Mouse (Mus musculus) cerebellum, adult 2 months (tissue): Measurements from ENCODE around the gene Agpat3. TPM values are rescaled to one million over a fixed set of nuclear protein-coding genes. Genes with fewer than 3 reads are reported as not detected.

ENCODE experiments used
- DNase-seq, 2 experiments: peaks; one replicate each; pipeline ENCODE4 v3.0.0; 2021
- H3K27ac ChIP-seq: fragments of 200-500 bp; 2 replicates; pipeline ENCODE4 v1.5.1; 2012; ENCODE audit warnings: low read length, control low read depth, inconsistent platforms; ENCODE audit not compliant: insufficient read depth
- H3K27me3 ChIP-seq: fragments of 200-500 bp; 2 replicates; pipeline ENCODE4 v1.6.1; 2012; ENCODE audit warnings: inconsistent platforms, mild to moderate bottlenecking, low read length, moderate library complexity; ENCODE audit not compliant: control insufficient read depth, insufficient read depth
- H3K4me1 ChIP-seq: fragments of 200-500 bp; 2 replicates; pipeline ENCODE4 v1.6.1; 2011; ENCODE audit warnings: low read length; ENCODE audit not compliant: control insufficient read depth, insufficient read depth
- H3K4me3 ChIP-seq: fragments of 200-500 bp; replicated peaks from 2 replicates; pipeline ENCODE3; 2011; ENCODE audit warnings: mild to moderate bottlenecking, low read depth, low read length, control low read depth; ENCODE audit not compliant: insufficient read depth
- CTCF ChIP-seq: fragments of 200-500 bp; IDR thresholded peaks from 2 replicates; pipeline ENCODE4 v1.5.1; 2011; ENCODE audit warnings: low read depth, mild to moderate bottlenecking, control low read depth, low read length, moderate library complexity, borderline replicate concordance; ENCODE audit not compliant: insufficient read depth
- POLR2A ChIP-seq: fragments of 200-500 bp; IDR thresholded peaks from 2 replicates; pipeline ENCODE4 v1.6.1; 2011; ENCODE audit warnings: low read length, control low read depth, borderline replicate concordance; ENCODE audit not compliant: insufficient read depth
- WGBS: fragments of 180-500 bp; shearing (Covaris S2); methylation state at CpG from one replicate; pipeline ENCODE4 v1.1.7; 2018; 5-methylcytosine and 5-hydroxymethylcytosine counted together
- polyA plus RNA-seq: library from polyadenylated mRNA; depleted of rRNA; stranded (reverse); fragments of >200 nt; gene quantifications from 2 replicates; pipeline ENCODE4 v1.2.3, GENCODE M21; 2012

The Agpat3 gene
- polyA plus RNA-seq, 1 experiment, result 256 TPM

- TF ChIP-seq POLR2A (no peak), CTCF (no peak)
- no peak overlapping the region for H3K27ac ChIP-seq
- H3K4me1 ChIP-seq, result 0 out of 2 replicates have a peak, but pooled peaks cover 6% of the 10 kb centered on the region
- no peaks in the 10 kb centered on the region for H3K27me3 ChIP-seq
- WGBS, result 91% methylated on average over 3 of the region's 3 CpGs
- no peak overlapping the region for H3K4me3 ChIP-seq
- no peak for DNase-seq
Measured at GRCm38 (mm10) chr10:78247206-78247605, 105.1 kb downstream of the Agpat3 start.

GRCm38 (mm10) chr10:78246725-78247124 is 105.6 kb downstream of the Agpat3 start:
- Histone ChIP-seq H3K27me3 (no peaks in the 10 kb centered on the region), H3K4me1 (0 out of 2 replicates have a peak, but pooled peaks cover 6% of the 10 kb centered on the region), H3K27ac (no peak overlapping the region), H3K4me3 (no peak overlapping the region)
- 84% methylated on average over 4 of the region's 4 CpGs for WGBS
- TF ChIP-seq CTCF (no peak), POLR2A (no peak)
- no peak for DNase-seq

- TF ChIP-seq CTCF (no peak), POLR2A (no peak)
- no peak for DNase-seq
- Histone ChIP-seq H3K4me3 (peak overlapping the region; percentile 61), H3K27me3 (no peaks in the 10 kb centered on the region), H3K4me1 (0 out of 2 replicates have a peak, but pooled peaks cover 6% of the 10 kb centered on the region), H3K27ac (peak overlapping the region; percentile 45)
- 13% methylated on average over 7 of the region's 7 CpGs for WGBS
Measured at GRCm38 (mm10) chr10:78245225-78245547, 107.1 kb downstream of the Agpat3 start.

GRCm38 (mm10) chr10:78244438-78245224 is 107.7 kb downstream of the Agpat3 start, which contains the start of gene Trappc10:
TSS of gene Trappc10 (minus strand) at chr10:78244641.
- Histone ChIP-seq H3K4me3 (peak within 1 kb of the TSS; percentile 69), H3K27ac (peak within 1 kb of the TSS; percentile 45), H3K27me3 (no peaks in the 10 kb centered on the region), H3K4me1 (0 out of 2 replicates have a peak, but pooled peaks cover 6% of the 10 kb centered on the region)
- DNase-seq, result peak; percentile 86 to 87
- TF ChIP-seq POLR2A (peak; percentile 40; the same call in 1 of the 2 replicates), CTCF (no peak)
- WGBS, result under 1% methylated on average over 73 of the region's 74 CpGs

GRCm38 (mm10) chr10:78244058-78244437 is 108.2 kb downstream of the Agpat3 start:
- Histone ChIP-seq H3K27ac (no peak overlapping the region), H3K27me3 (no peaks in the 10 kb centered on the region), H3K4me1 (peaks cover 10% of the 10 kb centered on the region), H3K4me3 (peak overlapping the region; percentile 69)
- TF ChIP-seq POLR2A (no peak), CTCF (no peak)
- DNase-seq, result peak in 1 of 2 experiments; percentile 61
- 0% methylated on average over 25 of the region's 33 CpGs for WGBS

GRCm38 (mm10) chr10:78238926-78239325 is 113.4 kb downstream of the Agpat3 start:
- whole genome bisulfite sequencing, result 4% methylated on average over 6 of the region's 6 CpGs
- Histone ChIP-seq H3K4me1 (peaks cover 34% of the 10 kb centered on the region), H3K27ac (no peak overlapping the region), H3K27me3 (no peaks in the 10 kb centered on the region), H3K4me3 (no peak overlapping the region)
- DNase-seq, result peak in 1 of 2 experiments; percentile 49
- TF ChIP-seq POLR2A, result no peak
- no peak for TF ChIP-seq CTCF

- no peak overlapping the region for H3K4me3 ChIP-seq
- H3K27ac ChIP-seq, result no peak overlapping the region
- no peaks in the 10 kb centered on the region for H3K27me3 ChIP-seq
- no peak for DNase-seq
- TF ChIP-seq CTCF (no peak), POLR2A (no peak)
- WGBS, result 85% methylated on average over 5 of the region's 5 CpGs
- H3K4me1 ChIP-seq, result peaks cover 38% of the 10 kb centered on the region
Measured at GRCm38 (mm10) chr10:78238297-78238696, 114.0 kb downstream of the Agpat3 start.

- Histone ChIP-seq H3K4me1 (peaks cover 38% of the 10 kb centered on the region), H3K4me3 (no peak overlapping the region), H3K27ac (no peak overlapping the region), H3K27me3 (no peaks in the 10 kb centered on the region)
- no peak for TF ChIP-seq CTCF
- TF ChIP-seq POLR2A, result no peak
- no peak for DNase-seq
- WGBS, result 93% methylated on average over 6 of the region's 6 CpGs
Measured at GRCm38 (mm10) chr10:78237809-78238208, 114.5 kb downstream of the Agpat3 start.
